35 mouse cellular contexts compared by ENCODE assay signal in genomic region chr6:30832241-30832640, GRCm38 (mm10).
DNase-seq lines count a peak whose midpoint lies in the region; ATAC-seq and TF ChIP-seq lines count a peak whose summit lies in the region.
"Had no signal": no experiment of that assay in that cellular context is flagged by ENCODE, and none has a peak within 500 bp of the region (broad histone marks: within the 10 kb centered on the region; RNA-seq: fewer than 3 reads in every experiment).

No protein-coding gene starts in this region.

- H3K4me2 ChIP-seq in embryonic facial prominence, embryonic 11.5 days (ENCODE audit: low read depth, low read length) = no peak overlapping the region
- H3K4me2 ChIP-seq in midbrain, embryonic 16.5 days (ENCODE audit: low read length) = no peak overlapping the region
- H3K4me2 ChIP-seq: embryonic facial prominence, embryonic 15.5 days; heart, embryonic 13.5 days; hindbrain, embryonic 14.5 days; kidney, embryonic 15.5 days; limb, embryonic 15.5 days; liver, embryonic 13.5 days; midbrain, embryonic 13.5 days had no signal

- no peak overlapping the region for H3K9ac ChIP-seq in ES-E14 (ENCODE audit: insufficient read depth, low read depth, low read length, poor library complexity, severe bottlenecking)
- no peak overlapping the region for H3K9ac ChIP-seq in embryonic facial prominence, embryonic 11.5 days (replicated peaks; ENCODE audit: low read length)
- no peak overlapping the region for H3K9ac ChIP-seq in midbrain, embryonic 16.5 days (ENCODE audit: low read depth, low read length)
- H3K9ac ChIP-seq: embryonic facial prominence, embryonic 15.5 days; heart, embryonic 13.5 days; hindbrain, embryonic 14.5 days; kidney, embryonic 15.5 days; limb, embryonic 15.5 days; liver, embryonic 13.5 days; midbrain, embryonic 13.5 days had no signal

- H3K9me3 ChIP-seq in ES-E14 (ENCODE audit: control insufficient read depth, insufficient read depth, low read depth, low read length) = no peaks in the 10 kb centered on the region
- no peaks in the 10 kb centered on the region for H3K9me3 ChIP-seq in embryonic facial prominence, embryonic 11.5 days (replicated peaks; ENCODE audit: control insufficient read depth, low read length)
- no peaks in the 10 kb centered on the region for H3K9me3 ChIP-seq in midbrain, embryonic 16.5 days (replicated peaks; ENCODE audit: control insufficient read depth, low read length, poor library complexity, severe bottlenecking)
- H3K9me3 ChIP-seq: embryonic facial prominence, embryonic 15.5 days; G1E; heart, embryonic 13.5 days; kidney, embryonic 15.5 days; limb, embryonic 15.5 days; liver, embryonic 13.5 days; megakaryocyte, embryonic 14.5 days; midbrain, embryonic 13.5 days had no signal

- no peak overlapping the region for H3K27ac ChIP-seq in ES-E14 (ENCODE audit: insufficient read depth, low read depth, low read length, poor library complexity, severe bottlenecking)
- no peak overlapping the region for H3K27ac ChIP-seq in embryonic facial prominence, embryonic 11.5 days (replicated peaks; ENCODE audit: low read depth, low read length)
- H3K27ac ChIP-seq in midbrain, embryonic 16.5 days (ENCODE audit: low read length) = no peak overlapping the region
- H3K27ac ChIP-seq: heart, embryonic 13.5 days; hindbrain, embryonic 14.5 days; kidney, embryonic 15.5 days; limb, embryonic 15.5 days; liver, embryonic 13.5 days; midbrain, embryonic 13.5 days had no signal

- no peaks in the 10 kb centered on the region for H3K27me3 ChIP-seq in embryonic facial prominence, embryonic 11.5 days (ENCODE audit: control insufficient read depth, insufficient read depth, low read length)
- no peaks in the 10 kb centered on the region for H3K27me3 ChIP-seq in midbrain, embryonic 16.5 days (ENCODE audit: control insufficient read depth, insufficient read depth, low read depth, low read length)
- H3K27me3 ChIP-seq: embryonic facial prominence, embryonic 15.5 days; heart, embryonic 13.5 days; kidney, embryonic 15.5 days; limb, embryonic 15.5 days; liver, embryonic 13.5 days; megakaryocyte, embryonic 14.5 days; midbrain, embryonic 13.5 days; Patski had no signal

- peak; percentile 69 for DNase-seq in 3T3-L1 (ENCODE audit: low read depth, low spot score)
- DNase-seq in ES-E14 (ENCODE audit: low read depth, low spot score) = peak; percentile 6
- DNase-seq in embryonic facial prominence, embryonic 11.5 days (ENCODE audit: low spot score) = peak; percentile 62
- peak; percentile 4 for DNase-seq in mesoderm, embryonic 11.5 days (ENCODE audit: low read depth, low spot score)
- DNase-seq in yolk sac, embryonic 10.5 days (ENCODE audit: low spot score) = no peak
- DNase-seq in layer of hippocampus, postnatal 14 days (ENCODE audit: low spot score in 2 of 2) = no peak
- DNase-seq: adrenal gland, postnatal 25 days; B cell, adult 2 months; cerebellum, adult 11-12 months; cerebellum, adult 9-11 months; gastrocnemius, postnatal 25 days; heart, adult 11 months; heart, postnatal 10 days; kidney, postnatal 36 days; layer of hippocampus, postnatal 36 days; left cerebral cortex, postnatal 4 days; liver, embryonic 13.5 days; lung, adult 18-20 months; lung, postnatal 4 days; right cerebral cortex, postnatal 25 days; thymus, adult 2 months; thymus, postnatal 4 days had no signal

- WGBS in embryonic facial prominence, embryonic 11.5 days = 38% methylated on average over 2 of the region's 2 CpGs
- 68% methylated on average over 2 of the region's 2 CpGs for WGBS in midbrain, embryonic 16.5 days

- H3K4me1 ChIP-seq in ES-E14 (ENCODE audit: control insufficient read depth in 2 of 2, insufficient read depth in 2 of 2, low read length in 2 of 2, poor library complexity in 1 of 2) = peaks cover 0 to 4% of the 10 kb centered on the region in 2 experiments; a peak in 1 of 4 replicates
- no peaks in the 10 kb centered on the region for H3K4me1 ChIP-seq in embryonic facial prominence, embryonic 11.5 days (ENCODE audit: control insufficient read depth, insufficient read depth, low read length)
- no peaks in the 10 kb centered on the region for H3K4me1 ChIP-seq in midbrain, embryonic 16.5 days (ENCODE audit: control insufficient read depth, insufficient read depth, low read length)
- H3K4me1 ChIP-seq: embryonic facial prominence, embryonic 15.5 days; heart, embryonic 13.5 days; kidney, embryonic 15.5 days; limb, embryonic 15.5 days; liver, embryonic 13.5 days; midbrain, embryonic 13.5 days had no signal

- no peak for ATAC-seq in embryonic facial prominence, embryonic 11.5 days (replicated peaks; ENCODE audit: insufficient number of reproducible peaks, low FRiP score, low TSS enrichment, low read depth)
- no peak for ATAC-seq in midbrain, embryonic 16.5 days
- ATAC-seq: forebrain, embryonic 14.5 days; intestine, postnatal 0 days; lung, postnatal 0 days; midbrain, embryonic 13.5 days; Patski had no signal

- H3K4me3 ChIP-seq in ES-E14 (ENCODE audit: insufficient read depth in 1 of 2, low read depth in 1 of 2, low read length in 2 of 2, poor library complexity in 1 of 2, severe bottlenecking in 1 of 2) = no peak overlapping the region
- no peak overlapping the region for H3K4me3 ChIP-seq in embryonic facial prominence, embryonic 11.5 days (ENCODE audit: low read depth, low read length)
- no peak overlapping the region for H3K4me3 ChIP-seq in midbrain, embryonic 16.5 days (ENCODE audit: low read depth, low read length)
- H3K4me3 ChIP-seq: embryonic facial prominence, embryonic 15.5 days; heart, embryonic 13.5 days; kidney, embryonic 15.5 days; limb, embryonic 15.5 days; liver, embryonic 13.5 days; megakaryocyte, embryonic 14.5 days; midbrain, embryonic 13.5 days had no signal

- peaks cover 1% of the 10 kb centered on the region; the same call in 1 of the 2 replicates for H3K36me3 ChIP-seq in ES-E14 (ENCODE audit: control insufficient read depth, insufficient read depth, low read length, poor library complexity, severe bottlenecking)
- no peaks in the 10 kb centered on the region for H3K36me3 ChIP-seq in embryonic facial prominence, embryonic 11.5 days (replicated peaks; ENCODE audit: control insufficient read depth, insufficient read depth, low read depth, low read length)
- no peaks in the 10 kb centered on the region for H3K36me3 ChIP-seq in midbrain, embryonic 16.5 days (ENCODE audit: control insufficient read depth, insufficient read depth, low read length)
- H3K36me3 ChIP-seq: embryonic facial prominence, embryonic 15.5 days; limb, embryonic 15.5 days; liver, embryonic 13.5 days had no signal

- in situ Hi-C loops in ES-E14 (cut with MboI; ENCODE audit: low sequenced_read_pairs in 2 of 2, unreplicated experiment in 2 of 2) = no loop called here

TF ChIP-seq in ES-E14, 5 proteins besides CTCF, POLR2A, EP300 and RAD21:
- TF ChIP-seq ZNF384 (IDR thresholded peaks at IDR 0.05; ENCODE audit: low read depth, low read length) = no peak
- no peak for TF ChIP-seq MAFK (IDR thresholded peaks at IDR 0.05; ENCODE audit: insufficient read depth, low read depth, low read length)
- no peak for TF ChIP-seq CHD2 (IDR thresholded peaks at IDR 0.05; ENCODE audit: low read depth, low read length)
- no peak for TF ChIP-seq ZC3H11A (IDR thresholded peaks at IDR 0.05; ENCODE audit: borderline replicate concordance, low read depth, low read length)
- TF ChIP-seq HCFC1 (IDR thresholded peaks at IDR 0.05; ENCODE audit: borderline replicate concordance, insufficient read depth, low read length) = no peak

Comparison
In these comparisons a context has a peak if more than half of its experiments do, and no peak if none do; other contexts are left out.
1. DNase-seq: peak in 3T3-L1 (single experiment), ES-E14 (single experiment), embryonic facial prominence, embryonic 11.5 days (single experiment) and mesoderm, embryonic 11.5 days (single experiment); none in yolk sac, embryonic 10.5 days (single experiment) and layer of hippocampus, postnatal 14 days (0 of 2).